ENCODE assay signal across 34 mouse cellular contexts in genomic region chr2:128231338-128231737, GRCm38 (mm10).
"Had no signal": no experiment of that assay in that cellular context is flagged by ENCODE, and none has a peak within 500 bp of the region (broad histone marks: within the 10 kb centered on the region; RNA-seq: fewer than 3 reads in every experiment).

No protein-coding gene starts in this region.

- DNase-seq: heart, postnatal 10 days; heart, postnatal 14 days; heart, postnatal 36 days; heart, postnatal 4 days; kidney, adult 11 months; kidney, adult 18-20 months; kidney, adult 2 months; kidney, adult 8-10 months; kidney, adult 9 months; kidney, postnatal 10 days; kidney, postnatal 14 days; kidney, postnatal 25 days; kidney, postnatal 36 days; kidney, postnatal 4 days; layer of hippocampus, adult 9-11 months; layer of hippocampus, postnatal 36 days had no signal

- H3K9me3 ChIP-seq: heart, embryonic 12.5 days; heart, embryonic 13.5 days; heart, embryonic 15.5 days; hindbrain, embryonic 10.5 days; hindbrain, embryonic 12.5 days; hindbrain, embryonic 13.5 days; hindbrain, embryonic 15.5 days; intestine, embryonic 15.5 days; kidney, embryonic 15.5 days had no signal

- H3K27ac ChIP-seq: heart, embryonic 13.5 days; heart, embryonic 15.5 days; hindbrain, embryonic 10.5 days; hindbrain, embryonic 12.5 days; hindbrain, embryonic 13.5 days; hindbrain, embryonic 14.5 days; hindbrain, embryonic 15.5 days; hindbrain, postnatal 0 days; intestine, embryonic 15.5 days; kidney, embryonic 15.5 days; kidney, postnatal 0 days; layer of hippocampus, adult 2 months; left cerebral cortex, adult 2 months had no signal

- H3K4me1 ChIP-seq: hindbrain, embryonic 12.5 days; hindbrain, embryonic 13.5 days; hindbrain, embryonic 15.5 days had no signal

- H3K4me2 ChIP-seq: heart, embryonic 12.5 days; heart, embryonic 13.5 days; heart, embryonic 15.5 days; hindbrain, embryonic 12.5 days; hindbrain, embryonic 13.5 days; hindbrain, embryonic 14.5 days; hindbrain, embryonic 15.5 days; intestine, embryonic 15.5 days; kidney, embryonic 15.5 days had no signal

- H3K9ac ChIP-seq: heart, embryonic 12.5 days; heart, embryonic 13.5 days; heart, embryonic 15.5 days; hindbrain, embryonic 12.5 days; hindbrain, embryonic 13.5 days; hindbrain, embryonic 14.5 days; hindbrain, embryonic 15.5 days; intestine, embryonic 15.5 days; kidney, embryonic 15.5 days had no signal

- H3K27me3 ChIP-seq: heart, embryonic 12.5 days; heart, embryonic 13.5 days; heart, embryonic 15.5 days; hindbrain, embryonic 12.5 days; hindbrain, embryonic 13.5 days; hindbrain, embryonic 15.5 days; intestine, embryonic 15.5 days; kidney, embryonic 15.5 days had no signal

- ATAC-seq: hindbrain, embryonic 16.5 days; hindbrain, postnatal 0 days; inflammation-experienced regulatory T-cells, adult 6 months; intestine, embryonic 15.5 days; intestine, embryonic 16.5 days; intestine, postnatal 0 days had no signal

- H3K4me3 ChIP-seq: heart, embryonic 12.5 days; heart, embryonic 13.5 days; heart, embryonic 15.5 days; hindbrain, embryonic 10.5 days; hindbrain, embryonic 12.5 days; hindbrain, embryonic 13.5 days; hindbrain, embryonic 15.5 days; intestine, embryonic 15.5 days; kidney, embryonic 15.5 days; layer of hippocampus, adult 2 months; left cerebral cortex, adult 2 months had no signal

- H3K36me3 ChIP-seq: heart, embryonic 12.5 days; heart, embryonic 13.5 days; heart, embryonic 15.5 days; hindbrain, embryonic 10.5 days; hindbrain, embryonic 12.5 days; hindbrain, embryonic 13.5 days; hindbrain, embryonic 15.5 days; intestine, embryonic 15.5 days; kidney, embryonic 15.5 days had no signal
